Mouse (Mus musculus): Measurements from ENCODE around the gene Obsl1. TPM values are rescaled to one million over a fixed set of nuclear protein-coding genes. Genes with fewer than 3 reads are reported as not detected.

Gene Obsl1
- polyA plus RNA-seq, 1 experiment = 23.1 TPM

DNA sequence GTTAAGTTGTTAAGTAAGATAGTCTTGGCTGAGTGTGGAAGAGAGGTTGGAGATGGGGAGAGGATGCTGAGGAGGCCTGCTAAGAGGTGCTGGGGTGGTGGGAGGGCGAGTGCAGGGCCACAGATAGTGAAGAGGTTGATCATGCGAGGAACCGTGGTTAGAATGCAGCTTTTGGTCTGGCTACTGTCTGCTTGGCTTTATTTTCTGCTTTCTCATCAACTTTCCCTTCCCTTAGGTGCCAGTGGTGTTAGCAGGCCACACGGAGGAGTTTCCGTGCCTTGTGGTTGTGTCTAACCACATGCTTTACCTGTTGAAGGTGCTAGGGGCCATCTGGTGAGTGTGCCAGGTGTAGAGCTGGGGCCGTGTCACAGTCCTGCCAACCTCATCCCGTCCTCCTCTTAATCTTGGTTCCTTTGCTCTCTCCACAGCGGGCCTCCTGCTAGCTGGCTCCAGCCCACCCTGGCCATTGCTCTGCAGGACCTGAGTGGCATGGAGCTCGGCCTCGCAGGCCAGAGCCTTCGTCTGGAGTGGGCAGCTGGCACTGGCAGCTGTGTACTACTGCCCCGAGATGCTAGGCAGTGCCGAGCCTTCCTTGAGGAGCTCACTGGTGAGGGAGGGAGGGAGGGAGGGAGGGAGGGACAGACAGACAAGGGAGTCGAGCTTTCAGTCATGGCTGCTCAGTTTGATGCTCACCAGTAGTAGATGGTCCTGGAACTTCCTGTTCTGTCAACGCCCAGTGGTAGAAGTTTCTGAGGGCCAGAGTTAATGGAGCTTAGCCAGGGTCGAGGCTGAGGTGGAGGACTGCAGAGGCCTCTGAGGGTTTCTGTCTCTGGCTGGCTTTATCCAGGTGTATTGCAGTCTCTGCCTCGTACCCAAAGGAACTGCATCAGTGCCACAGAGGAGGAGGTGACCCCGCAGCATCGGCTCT is 27.3 kb upstream of the Obsl1 start:
- 90% methylated on average over 19 of the region's 19 CpGs for WGBS
- Histone ChIP-seq H3K36me3 (ENCODE audit: control insufficient read depth, insufficient read depth, low read length) (no peaks in the 10 kb centered on the region; the same call in none of the 2 replicates), H3K27ac (ENCODE audit: control insufficient read depth, insufficient read depth, low read length) (no peak overlapping the region), H3K4me1 (replicated peaks; ENCODE audit: control insufficient read depth, insufficient read depth, low read length) (no peaks in the 10 kb centered on the region), H3K27me3 (ENCODE audit: control insufficient read depth, insufficient read depth, low read length) (no peaks in the 10 kb centered on the region), H3K4me3 (ENCODE audit: control insufficient read depth, insufficient read depth, low read length) (no peak overlapping the region)
- no peak for TF ChIP-seq CTCF (IDR thresholded peaks at IDR 0.05; ENCODE audit: borderline replicate concordance, control insufficient read depth, extremely low read depth, insufficient read depth, low read length, poor library complexity)
- TF ChIP-seq POLR2A (IDR thresholded peaks at IDR 0.05; ENCODE audit: control insufficient read depth, extremely low read depth, insufficient read depth, low read length, poor library complexity) = no peak
- DNase-seq = no peak

- no peaks in the 10 kb centered on the region for H3K4me1 ChIP-seq (replicated peaks; ENCODE audit: control insufficient read depth, insufficient read depth, low read length)
- no peak for DNase-seq
- H3K36me3 ChIP-seq (ENCODE audit: control insufficient read depth, insufficient read depth, low read length) = no peaks in the 10 kb centered on the region; the same call in none of the 2 replicates
Measured at GRCm38 (mm10) chr1:75532280-75533172, 26.3 kb upstream of the Obsl1 start.

GRCm38 (mm10) chr1:75530546-75530945 is 24.3 kb upstream of the Obsl1 start:
- Histone ChIP-seq H3K4me1 (replicated peaks; ENCODE audit: control insufficient read depth, insufficient read depth, low read length) (no peaks in the 10 kb centered on the region), H3K27me3 (ENCODE audit: control insufficient read depth, insufficient read depth, low read length) (no peaks in the 10 kb centered on the region), H3K27ac (ENCODE audit: control insufficient read depth, insufficient read depth, low read length) (no peak overlapping the region), H3K4me3 (ENCODE audit: control insufficient read depth, insufficient read depth, low read length) (no peak overlapping the region), H3K36me3 (ENCODE audit: control insufficient read depth, insufficient read depth, low read length) (no peaks in the 10 kb centered on the region; the same call in 1 of the 2 replicates)
- DNase-seq = no peak
- TF ChIP-seq POLR2A (IDR thresholded peaks at IDR 0.05; ENCODE audit: control insufficient read depth, extremely low read depth, insufficient read depth, low read length, poor library complexity) (no peak), CTCF (IDR thresholded peaks at IDR 0.05; ENCODE audit: borderline replicate concordance, control insufficient read depth, extremely low read depth, insufficient read depth, low read length, poor library complexity) (no peak)
- WGBS = 97% methylated on average over 4 of the region's 4 CpGs

More at GRCm38 (mm10) chr1:75532280-75533172, 26.3 kb upstream of the Obsl1 start:
- no peak overlapping the region for H3K4me3 ChIP-seq (ENCODE audit: control insufficient read depth, insufficient read depth, low read length)
- H3K27ac ChIP-seq (ENCODE audit: control insufficient read depth, insufficient read depth, low read length) = no peak overlapping the region
- WGBS = 94% methylated on average over 19 of the region's 19 CpGs
- TF ChIP-seq POLR2A (IDR thresholded peaks at IDR 0.05; ENCODE audit: control insufficient read depth, extremely low read depth, insufficient read depth, low read length, poor library complexity) = no peak
- TF ChIP-seq CTCF (IDR thresholded peaks at IDR 0.05; ENCODE audit: borderline replicate concordance, control insufficient read depth, extremely low read depth, insufficient read depth, low read length, poor library complexity) = no peak
- H3K27me3 ChIP-seq (ENCODE audit: control insufficient read depth, insufficient read depth, low read length) = no peaks in the 10 kb centered on the region

GRCm38 (mm10) chr1:75524679-75525078 is 18.4 kb upstream of the Obsl1 start:
- no peaks in the 10 kb centered on the region for H3K4me1 ChIP-seq (replicated peaks; ENCODE audit: control insufficient read depth, insufficient read depth, low read length)
- no peak for TF ChIP-seq CTCF (IDR thresholded peaks at IDR 0.05; ENCODE audit: borderline replicate concordance, control insufficient read depth, extremely low read depth, insufficient read depth, low read length, poor library complexity)
- no peak for TF ChIP-seq POLR2A (IDR thresholded peaks at IDR 0.05; ENCODE audit: control insufficient read depth, extremely low read depth, insufficient read depth, low read length, poor library complexity)
- no peaks in the 10 kb centered on the region for H3K36me3 ChIP-seq (ENCODE audit: control insufficient read depth, insufficient read depth, low read length)
- DNase-seq = no peak
- H3K27ac ChIP-seq (ENCODE audit: control insufficient read depth, insufficient read depth, low read length) = no peak overlapping the region
- H3K27me3 ChIP-seq (ENCODE audit: control insufficient read depth, insufficient read depth, low read length) = no peaks in the 10 kb centered on the region
- WGBS = 79% methylated on average over 7 of the region's 7 CpGs
- no peak overlapping the region for H3K4me3 ChIP-seq (ENCODE audit: control insufficient read depth, insufficient read depth, low read length)

- WGBS = under 1% methylated on average over 46 of the region's 46 CpGs
- Histone ChIP-seq H3K27me3 (ENCODE audit: control insufficient read depth, insufficient read depth, low read length) (no peaks in the 10 kb centered on the region), H3K4me1 (replicated peaks; ENCODE audit: control insufficient read depth, insufficient read depth, low read length) (no peaks in the 10 kb centered on the region)
Measured at GRCm38 (mm10) chr1:75521321-75522031, 15.2 kb upstream of the Obsl1 start, which contains the start of gene Stk11ip. Stk11ip (plus strand) TSS chr1:75521529.

More at GRCm38 (mm10) chr1:75521321-75522031, 15.2 kb upstream of the Obsl1 start, which contains the start of gene Stk11ip:
- no peaks in the 10 kb centered on the region for H3K36me3 ChIP-seq (ENCODE audit: control insufficient read depth, insufficient read depth, low read length)
- peak within 1 kb of the TSS; percentile 65 for H3K4me3 ChIP-seq (ENCODE audit: control insufficient read depth, insufficient read depth, low read length)
- peak; percentile 91 for DNase-seq
- TF ChIP-seq POLR2A (IDR thresholded peaks at IDR 0.05; ENCODE audit: control insufficient read depth, extremely low read depth, insufficient read depth, low read length, poor library complexity) (peak; percentile 47; the same call in 1 of the 2 replicates), CTCF (IDR thresholded peaks at IDR 0.05; ENCODE audit: borderline replicate concordance, control insufficient read depth, extremely low read depth, insufficient read depth, low read length, poor library complexity) (no peak)
- H3K27ac ChIP-seq (ENCODE audit: control insufficient read depth, insufficient read depth, low read length) = peak within 1 kb of the TSS; percentile 55; the same call in 1 of the 2 replicates

Data from thymus, adult 2 months (tissue).